Mouse (Mus musculus) adrenal gland, postnatal 10 days (tissue): ENCODE measurements at regions not wholly inside any gene's neighbourhood (a gene's known extent, or its start where the extent isn't known, plus 50 kb on each side); places are given as distances from the start of the nearest gene placed in this dataset. TPM values are rescaled to one million over a fixed set of nuclear protein-coding genes. Genes with fewer than 3 reads are reported as not detected.

Experiments
- DNase-seq: peaks from one replicate; pipeline ENCODE4 v3.0.0; 2021; ENCODE audit warnings: mixed read lengths
- microRNA-seq: library from miRNA; unstranded; fragments of <30 nt; microRNA quantifications from one replicate; pipeline ENCODE4 v1.2.0, GENCODE M21; 2021

DNA sequence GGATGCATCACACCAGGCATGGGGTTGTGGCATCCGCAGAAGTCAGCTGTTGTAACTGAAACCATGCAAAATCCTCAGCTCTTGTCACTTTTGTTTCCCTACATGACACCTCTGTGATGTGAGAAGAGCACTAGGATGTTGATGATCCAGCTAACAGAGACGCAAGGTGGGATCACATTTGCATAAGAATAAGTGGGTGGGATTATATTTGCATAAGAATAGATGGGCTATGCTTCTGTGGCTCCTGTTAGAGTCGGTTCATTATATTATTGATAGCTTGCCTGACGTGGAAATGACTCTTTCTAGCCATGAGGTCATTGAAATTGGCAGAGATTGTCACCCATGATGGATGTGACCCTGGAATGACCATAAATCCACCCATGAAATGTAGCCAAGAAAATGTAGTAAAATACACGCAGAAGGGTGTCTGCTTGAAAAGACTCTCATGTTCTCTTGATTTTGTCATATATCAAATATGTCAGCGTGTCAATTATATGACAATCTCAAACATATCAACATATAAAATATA, 102.2 kb upstream of the Arg1 start:
- peak; percentile 37 for DNase-seq

- peak; percentile 69 for DNase-seq
These were observed 96.4 kb upstream of the Arg1 start for GRCm38 (mm10) chr10:25023601-25024157.

GRCm38 (mm10) chr10:25023044-25023540, 95.8 kb upstream of the Arg1 start:
- no peak for DNase-seq

DNA sequence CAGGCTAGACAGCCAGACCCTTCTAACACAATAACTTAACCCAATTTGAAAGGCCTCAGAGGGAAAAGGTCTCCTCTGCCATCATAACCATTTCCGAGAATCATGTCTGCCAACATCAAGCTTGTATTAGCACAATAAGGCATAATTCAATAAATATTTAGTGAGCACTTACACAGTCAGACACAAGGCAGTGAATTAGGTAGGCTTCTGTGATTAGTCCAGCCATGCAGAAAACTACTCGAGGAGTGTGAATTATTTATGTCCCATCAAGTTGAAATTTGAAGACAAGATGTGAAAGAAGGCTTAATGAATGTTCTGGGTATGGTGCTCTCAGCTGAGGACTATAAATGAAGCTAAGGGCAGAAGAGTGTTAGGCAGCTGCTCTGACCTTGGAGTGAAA, 91.7 kb upstream of the Arg1 start:
- no peak for DNase-seq

GRCm38 (mm10) chr10:25017843-25018242, 90.6 kb upstream of the Arg1 start:
- DNase-seq, result no peak

DNA sequence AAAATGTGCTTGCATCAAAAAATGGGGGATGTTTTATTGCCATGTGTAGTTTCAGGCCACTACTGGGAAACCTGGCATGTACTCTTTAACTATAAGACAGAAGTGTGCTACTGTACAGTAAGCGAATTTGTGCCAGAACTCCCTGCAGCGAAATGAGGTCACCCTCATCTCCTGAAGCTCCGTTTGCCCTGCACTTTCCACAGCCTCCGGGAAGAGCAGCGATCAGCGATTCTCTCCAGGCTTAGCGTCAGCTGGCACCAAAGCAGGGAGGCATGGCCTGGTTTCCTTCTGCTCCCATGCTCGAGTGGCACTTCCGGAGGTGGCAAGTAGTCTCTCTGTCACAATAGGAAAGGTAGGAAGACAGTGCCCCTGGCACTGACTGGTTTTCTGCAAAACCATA, 88.8 kb upstream of the Arg1 start:
- peak; percentile 36 for DNase-seq

- DNase-seq, result no peak
These were observed 84.8 kb upstream of the Arg1 start for GRCm38 (mm10) chr10:25012129-25012528.

DNA sequence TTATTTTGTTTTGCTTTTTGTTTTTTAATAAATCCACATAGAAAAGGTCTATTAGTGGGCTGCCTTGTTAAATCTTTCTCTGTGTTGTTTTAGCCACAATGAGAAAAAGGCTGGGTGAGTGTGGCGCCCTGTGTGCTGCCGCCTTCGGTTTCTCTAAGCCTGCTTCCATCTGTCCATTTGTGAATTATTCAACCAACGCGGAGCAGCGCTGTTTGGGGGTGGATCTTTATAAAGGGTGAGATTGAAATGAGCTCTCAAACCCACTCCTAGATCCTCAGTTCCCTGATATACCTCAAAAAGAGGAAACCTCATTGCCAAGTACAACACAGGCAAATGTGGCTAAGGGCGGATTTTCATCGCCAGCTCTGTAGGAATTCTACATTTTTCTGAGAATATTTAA, 74.0 kb upstream of the Arg1 start:
- no peak for DNase-seq

GRCm38 (mm10) chr10:25000231-25001222, 73.2 kb upstream of the Arg1 start:
- DNase-seq, result no peak

GRCm38 (mm10) chr10:24999807-25000206, 72.5 kb upstream of the Arg1 start:
- DNase-seq, result no peak

GRCm38 (mm10) chr10:24997661-24998060, 70.4 kb upstream of the Arg1 start:
- DNase-seq, result no peak

DNA sequence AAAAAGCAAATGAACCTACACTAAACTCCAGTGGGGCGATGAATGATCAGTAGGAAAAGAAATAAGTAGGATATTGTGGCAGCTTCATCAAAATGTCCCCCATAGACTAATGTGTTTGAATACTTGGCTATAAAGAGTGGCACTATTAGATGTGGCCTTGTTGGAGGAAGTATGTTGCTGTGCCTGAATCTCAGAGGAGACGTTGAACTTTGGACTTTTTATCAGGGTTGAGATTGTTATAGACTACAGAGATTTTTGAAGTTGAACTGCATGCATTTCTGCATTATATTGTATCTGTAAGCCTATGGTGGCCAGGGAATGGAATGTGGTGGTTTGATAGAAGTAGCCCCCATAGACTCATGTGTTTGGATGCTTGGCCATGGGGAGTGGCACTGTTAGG, 68.5 kb upstream of the Arg1 start:
- no peak for DNase-seq

GRCm38 (mm10) chr10:24989965-24990653, 62.8 kb upstream of the Arg1 start:
- no peak for DNase-seq

DNA sequence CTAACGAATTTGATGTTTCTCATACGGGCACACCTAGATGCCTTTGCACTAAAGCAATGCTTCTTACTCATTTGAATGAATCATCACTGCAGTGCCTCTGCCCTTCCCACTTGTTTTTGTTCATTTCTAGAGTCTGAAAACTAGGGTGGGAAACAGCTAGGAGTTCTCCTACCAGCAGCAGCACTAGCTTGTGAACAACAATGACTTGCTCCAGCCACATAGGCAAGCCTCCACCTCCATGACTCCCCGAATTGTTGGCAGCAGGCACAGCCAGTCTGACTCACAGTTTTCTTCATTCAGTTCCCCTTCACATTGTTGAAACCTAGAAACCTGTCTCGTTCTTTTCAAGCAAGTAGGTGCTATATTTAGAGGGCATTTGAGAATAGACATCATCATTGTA, 57.5 kb upstream of the Arg1 start:
- DNase-seq, result no peak

GRCm38 (mm10) chr10:24981763-24982162, 54.5 kb upstream of the Arg1 start:
- no peak for DNase-seq

Small RNAs in the stretch of these regions (microRNA-seq; reads per million reads assigned to microRNA genes)
- not detected for gene Gm22566
